Mouse (Mus musculus): ENCODE results near the gene Hdc. TPM values are rescaled to one million over a fixed set of nuclear protein-coding genes. Genes with fewer than 3 reads are reported as not detected.
A peak's percentile ranks its signal among the peaks of the same experiment; 100 is the strongest.

Gene Hdc
- total RNA-seq, 4 experiments from 2014 or later: 1.1 to 2.2 (median 1.4) TPM

GRCm38 (mm10) chr2:126601918-126602600 is 17.0 kb downstream of the Hdc start:
- DNase-seq (ENCODE audit: low spot score in 2 of 2): no peak

- no peak for DNase-seq (ENCODE audit: low spot score in 2 of 2)
Observed at GRCm38 (mm10) chr2:126600533-126600932, 18.6 kb downstream of the Hdc start.

GRCm38 (mm10) chr2:126599005-126599404 is 20.1 kb downstream of the Hdc start:
- no peak for DNase-seq (ENCODE audit: low spot score in 2 of 2)

GRCm38 (mm10) chr2:126598359-126598758 is 20.7 kb downstream of the Hdc start:
- no peak for DNase-seq (ENCODE audit: low spot score in 2 of 2)

- DNase-seq (ENCODE audit: low spot score in 2 of 2): peak in 1 of 2 experiments; percentile 16
Observed at GRCm38 (mm10) chr2:126597279-126598241, 21.5 kb downstream of the Hdc start.

GRCm38 (mm10) chr2:126596347-126597072 is 22.6 kb downstream of the Hdc start:
- DNase-seq (ENCODE audit: low spot score in 2 of 2): no peak

- peak in 1 of 2 experiments; percentile 59 for DNase-seq (ENCODE audit: low spot score in 2 of 2)
Observed at GRCm38 (mm10) chr2:126593831-126594610, 25.1 kb downstream of the Hdc start.

- DNase-seq (ENCODE audit: low spot score in 2 of 2): no peak
Observed at GRCm38 (mm10) chr2:126591304-126591703, 27.8 kb downstream of the Hdc start.

- DNase-seq (ENCODE audit: low spot score in 2 of 2): no peak
Observed at GRCm38 (mm10) chr2:126587468-126587867, 31.6 kb downstream of the Hdc start.

- no peak for DNase-seq (ENCODE audit: low spot score in 2 of 2)
Observed at GRCm38 (mm10) chr2:126584621-126585369, 34.3 kb downstream of the Hdc start.

- no peak for DNase-seq (ENCODE audit: low spot score in 2 of 2)
Observed at GRCm38 (mm10) chr2:126583960-126584359, 35.1 kb downstream of the Hdc start.

- DNase-seq (ENCODE audit: low spot score in 2 of 2): no peak
Observed at GRCm38 (mm10) chr2:126579282-126579681, 39.8 kb downstream of the Hdc start.

- DNase-seq (ENCODE audit: low spot score in 2 of 2): no peak
Observed at GRCm38 (mm10) chr2:126577362-126577761, 41.7 kb downstream of the Hdc start.

- no peak for DNase-seq (ENCODE audit: low spot score in 2 of 2)
Observed at GRCm38 (mm10) chr2:126575391-126576176, 43.5 kb downstream of the Hdc start.

GRCm38 (mm10) chr2:126572747-126573146 is 46.4 kb downstream of the Hdc start:
- DNase-seq (ENCODE audit: low spot score in 2 of 2): no peak

- no peak for DNase-seq (ENCODE audit: low spot score in 2 of 2)
Observed at GRCm38 (mm10) chr2:126572163-126572562, 46.9 kb downstream of the Hdc start.

GRCm38 (mm10) chr2:126563411-126564105 is 55.5 kb downstream of the Hdc start:
- DNase-seq (ENCODE audit: low spot score in 2 of 2): no peak

- no peak for DNase-seq (ENCODE audit: low spot score in 2 of 2)
Observed at GRCm38 (mm10) chr2:126560094-126560493, 59.0 kb downstream of the Hdc start.

- no peak for DNase-seq (ENCODE audit: low spot score in 2 of 2)
Observed at GRCm38 (mm10) chr2:126555533-126555932, 63.6 kb downstream of the Hdc start.

Data from layer of hippocampus, adult 8-10 months (tissue).